7 mouse cellular contexts compared by ENCODE assay signal in genomic region chr7:132551351-132552126, GRCm38 (mm10). TPM values are rescaled to one million over a fixed set of nuclear protein-coding genes. Genes with fewer than 3 reads are reported as not detected.
DNase-seq lines count a peak whose midpoint lies in the region; ATAC-seq and TF ChIP-seq lines count a peak whose summit lies in the region.

No protein-coding gene starts in this region.

- no peak for TF ChIP-seq POLR2A in kidney, adult 2 months (IDR thresholded peaks at IDR 0.05; ENCODE audit: low read depth, low read length)
- no peak for TF ChIP-seq POLR2A in spleen, adult 2 months (IDR thresholded peaks at IDR 0.05; ENCODE audit: low read depth, low read length)

- no peaks in the 10 kb centered on the region for H3K4me1 ChIP-seq in embryonic facial prominence, embryonic 11.5 days (ENCODE audit: control insufficient read depth, insufficient read depth, low read length)
- H3K4me1 ChIP-seq in kidney, adult 2 months (ENCODE audit: control insufficient read depth, insufficient read depth, low read length): no peaks in the 10 kb centered on the region
- H3K4me1 ChIP-seq in limb, embryonic 12.5 days (replicated peaks): 0 out of 2 replicates have a peak, but pooled peaks cover 6% of the 10 kb centered on the region
- peaks cover 3% of the 10 kb centered on the region for H3K4me1 ChIP-seq in midbrain, embryonic 15.5 days
- H3K4me1 ChIP-seq in spleen, adult 2 months (ENCODE audit: control insufficient read depth, insufficient read depth, insufficient read length): no peaks in the 10 kb centered on the region

- no peaks in the 10 kb centered on the region for H3K36me3 ChIP-seq in embryonic facial prominence, embryonic 11.5 days (replicated peaks; ENCODE audit: control insufficient read depth, insufficient read depth, low read depth, low read length)
- no peaks in the 10 kb centered on the region for H3K36me3 ChIP-seq in kidney, adult 2 months (ENCODE audit: control insufficient read depth, insufficient read depth, low read length)
- peaks cover 2% of the 10 kb centered on the region; the same call in 1 of the 2 replicates for H3K36me3 ChIP-seq in limb, embryonic 12.5 days
- H3K36me3 ChIP-seq in midbrain, embryonic 15.5 days (replicated peaks): no peaks in the 10 kb centered on the region
- peaks cover under 1% of the 10 kb centered on the region for H3K36me3 ChIP-seq in spleen, adult 2 months (ENCODE audit: control insufficient read depth, insufficient read depth, low read length)

- peak; percentile 98 for DNase-seq in adrenal gland, postnatal 14 days
- peak; percentile 96 for DNase-seq in embryonic facial prominence, embryonic 11.5 days (ENCODE audit: low spot score)
- peak; percentile 96 to 99 for DNase-seq in heart, adult 18-20 months
- peak; percentile 97 for DNase-seq in kidney, adult 2 months
- peak; percentile 81 to 92 for DNase-seq in spleen, adult 2 months (ENCODE audit: low read depth in 1 of 2, low spot score in 2 of 2)

- peak; percentile 90 for ATAC-seq in embryonic facial prominence, embryonic 11.5 days (replicated peaks; ENCODE audit: insufficient number of reproducible peaks, low FRiP score, low TSS enrichment, low read depth)
- peak; percentile 91 for ATAC-seq in limb, embryonic 12.5 days (ENCODE audit: insufficient number of reproducible peaks, insufficient read depth, low FRiP score, low TSS enrichment, low read depth)
- peak; percentile 97 for ATAC-seq in midbrain, embryonic 15.5 days (replicated peaks)

- peak overlapping the region; percentile 40 for H3K4me3 ChIP-seq in embryonic facial prominence, embryonic 11.5 days (ENCODE audit: low read depth, low read length)
- peak overlapping the region; percentile 46 for H3K4me3 ChIP-seq in kidney, adult 2 months (ENCODE audit: insufficient read depth, low read depth, low read length)
- H3K4me3 ChIP-seq in limb, embryonic 12.5 days (replicated peaks): peak overlapping the region; percentile 49
- peak overlapping the region; percentile 44 for H3K4me3 ChIP-seq in midbrain, embryonic 15.5 days
- peak overlapping the region; percentile 53 for H3K4me3 ChIP-seq in spleen, adult 2 months (ENCODE audit: extremely low read depth, insufficient read depth, insufficient read length)

- peak overlapping the region; percentile 71 for H3K4me2 ChIP-seq in embryonic facial prominence, embryonic 11.5 days (ENCODE audit: low read depth, low read length)
- peak overlapping the region; percentile 84 for H3K4me2 ChIP-seq in limb, embryonic 12.5 days
- peak overlapping the region; percentile 80 for H3K4me2 ChIP-seq in midbrain, embryonic 15.5 days

- TF ChIP-seq CTCF in kidney, adult 2 months (conservative IDR thresholded peaks at IDR 0.05; ENCODE audit: insufficient read depth, insufficient read length, low read depth, low read length): peak; percentile 99
- TF ChIP-seq CTCF in spleen, adult 2 months (IDR thresholded peaks at IDR 0.05; ENCODE audit: extremely low read depth, insufficient read depth, insufficient read length, insufficient replicate concordance): peak; percentile 92

- H3K27me3 ChIP-seq in embryonic facial prominence, embryonic 11.5 days (ENCODE audit: control insufficient read depth, insufficient read depth, low read length): no peaks in the 10 kb centered on the region
- no peaks in the 10 kb centered on the region for H3K27me3 ChIP-seq in kidney, adult 2 months (replicated peaks; ENCODE audit: control insufficient read depth, insufficient read depth, low read length)
- no peaks in the 10 kb centered on the region; the same call in 1 of the 2 replicates for H3K27me3 ChIP-seq in limb, embryonic 12.5 days
- H3K27me3 ChIP-seq in midbrain, embryonic 15.5 days (replicated peaks): 0 out of 2 replicates have a peak, but pooled peaks cover 4% of the 10 kb centered on the region
- no peaks in the 10 kb centered on the region for H3K27me3 ChIP-seq in spleen, adult 2 months (ENCODE audit: control insufficient read depth, insufficient read depth, low read length)

- H3K27ac ChIP-seq in embryonic facial prominence, embryonic 11.5 days (replicated peaks; ENCODE audit: low read depth, low read length): no peak overlapping the region
- peak overlapping the region; percentile 5; the same call in 1 of the 2 replicates for H3K27ac ChIP-seq in kidney, adult 2 months (ENCODE audit: insufficient read depth, low read depth, low read length)
- H3K27ac ChIP-seq in limb, embryonic 12.5 days: peak overlapping the region; percentile 29; the same call in 1 of the 2 replicates
- peak overlapping the region; percentile 46; the same call in 1 of the 2 replicates for H3K27ac ChIP-seq in midbrain, embryonic 15.5 days
- no peak overlapping the region for H3K27ac ChIP-seq in spleen, adult 2 months (ENCODE audit: insufficient read depth, low read length)

- peak overlapping the region; percentile 59 for H3K9ac ChIP-seq in embryonic facial prominence, embryonic 11.5 days (replicated peaks; ENCODE audit: low read length)
- H3K9ac ChIP-seq in limb, embryonic 12.5 days (replicated peaks): peak overlapping the region; percentile 63
- H3K9ac ChIP-seq in midbrain, embryonic 15.5 days: peak overlapping the region; percentile 34

- WGBS in embryonic facial prominence, embryonic 11.5 days: 1% methylated on average over 27 of the region's 27 CpGs
- WGBS in kidney, adult 2 months: under 1% methylated on average over 27 of the region's 27 CpGs
- WGBS in limb, embryonic 12.5 days: under 1% methylated on average over 27 of the region's 27 CpGs
- 1% methylated on average over 27 of the region's 27 CpGs for WGBS in midbrain, embryonic 15.5 days
- 2% methylated on average over 27 of the region's 27 CpGs for WGBS in spleen, adult 2 months

- H3K9me3 ChIP-seq in embryonic facial prominence, embryonic 11.5 days (replicated peaks; ENCODE audit: control insufficient read depth, low read length): no peaks in the 10 kb centered on the region
- no peaks in the 10 kb centered on the region for H3K9me3 ChIP-seq in limb, embryonic 12.5 days
- H3K9me3 ChIP-seq in midbrain, embryonic 15.5 days: no peaks in the 10 kb centered on the region

RNA-seq across cellular contexts. Expression of gene Oat, which starts 24.7 kb away (rescaled TPM):
- total RNA-seq in adrenal gland, postnatal 14 days (2021): 88.1 and 96.2 TPM in 2 replicates
- polyA plus RNA-seq in embryonic facial prominence, embryonic 11.5 days (2014; fragmentation: Nextera tagmentation; extraction: Ambion mirVana): 160 and 161 TPM in 2 replicates
- 100 to 1,000 TPM; 174 to 186 TPM for total RNA-seq in heart, adult 18-20 months (2021)
- 399 and 457 TPM in 2 replicates for polyA plus RNA-seq in kidney, adult 2 months (2012; rRNA removed)
- polyA plus RNA-seq in limb, embryonic 12.5 days (2016; fragmentation: Nextera tagmentation; extraction: Ambion mirVana): 138 and 144 TPM in 2 replicates
- polyA plus RNA-seq in midbrain, embryonic 15.5 days (2015; fragmentation: Nextera tagmentation; extraction: Ambion mirVana): 78.6 and 85.1 TPM in 2 replicates
- 47.0 and 48.5 TPM in 2 replicates for polyA plus RNA-seq in spleen, adult 2 months (2012; rRNA removed)

RNA-seq across cellular contexts. Expression of gene Nkx1-2, which starts 47.9 kb away (rescaled TPM):
- not detected in 2 replicates for total RNA-seq in adrenal gland, postnatal 14 days (2021)
- polyA plus RNA-seq in embryonic facial prominence, embryonic 11.5 days (2014; fragmentation: Nextera tagmentation; extraction: Ambion mirVana): 0.81 TPM in 1 of 2 replicates, not detected in the other
- not detected for total RNA-seq in heart, adult 18-20 months (2021)
- not detected in 2 replicates for polyA plus RNA-seq in kidney, adult 2 months (2012; rRNA removed)
- 0.10 TPM in 1 of 2 replicates, not detected in the other for polyA plus RNA-seq in limb, embryonic 12.5 days (2016; fragmentation: Nextera tagmentation; extraction: Ambion mirVana)
- polyA plus RNA-seq in midbrain, embryonic 15.5 days (2015; fragmentation: Nextera tagmentation; extraction: Ambion mirVana): 0.70 and 1.2 TPM in 2 replicates
- polyA plus RNA-seq in spleen, adult 2 months (2012; rRNA removed): 0.14 and 0.19 TPM in 2 replicates

RNA-seq across cellular contexts. Expression of gene Lhpp, which starts 58.9 kb away (rescaled TPM):
- total RNA-seq in adrenal gland, postnatal 14 days (2021): 18.1 and 18.6 TPM in 2 replicates
- polyA plus RNA-seq in embryonic facial prominence, embryonic 11.5 days (2014; fragmentation: Nextera tagmentation; extraction: Ambion mirVana): 15.5 and 16.3 TPM in 2 replicates
- 10 to 100 TPM; 14.3 to 16.4 TPM for total RNA-seq in heart, adult 18-20 months (2021)
- 9.3 and 10.1 TPM in 2 replicates for polyA plus RNA-seq in kidney, adult 2 months (2012; rRNA removed)
- 16.8 and 22.5 TPM in 2 replicates for polyA plus RNA-seq in limb, embryonic 12.5 days (2016; fragmentation: Nextera tagmentation; extraction: Ambion mirVana)
- 38.3 and 39.4 TPM in 2 replicates for polyA plus RNA-seq in midbrain, embryonic 15.5 days (2015; fragmentation: Nextera tagmentation; extraction: Ambion mirVana)
- polyA plus RNA-seq in spleen, adult 2 months (2012; rRNA removed): 5.6 and 8.5 TPM in 2 replicates

Comparison
In these comparisons a context has a peak if more than half of its experiments do, and no peak if none do; other contexts are left out.
1. H3K27ac ChIP-seq: peak in kidney, adult 2 months (single experiment), limb, embryonic 12.5 days (single experiment) and midbrain, embryonic 15.5 days (single experiment); none in embryonic facial prominence, embryonic 11.5 days (single experiment) and spleen, adult 2 months (single experiment).
2. Peak in every context shown above with its lines, with median percentiles within 50 percentile points of each other: DNase-seq, ATAC-seq, H3K4me2 ChIP-seq, H3K4me3 ChIP-seq and H3K9ac ChIP-seq.